Mouse (Mus musculus) testis, postnatal 14 days (tissue): ENCODE data around the gene Ahnak2.
A peak's percentile ranks its signal among the peaks of the same experiment; 100 is the strongest.

Source experiments
- DNase-seq: peaks from one replicate; pipeline ENCODE4 v3.0.0; 2021; ENCODE audit warnings: low spot score

Ahnak2 gene

GRCm38 (mm10) chr12:112796551-112797510 is 5.6 kb downstream of the Ahnak2 start:
- DNase-seq: no peak

- DNase-seq: no peak
These were observed 6.9 kb downstream of the Ahnak2 start for GRCm38 (mm10) chr12:112795466-112796104.

GRCm38 (mm10) chr12:112794998-112795397 is 7.5 kb downstream of the Ahnak2 start:
- no peak for DNase-seq

GRCm38 (mm10) chr12:112794356-112794816 is 8.1 kb downstream of the Ahnak2 start:
- no peak for DNase-seq

- peak; percentile 77 for DNase-seq
These were observed 8.7 kb downstream of the Ahnak2 start for GRCm38 (mm10) chr12:112793601-112794355.

GRCm38 (mm10) chr12:112791026-112791425 is 11.4 kb downstream of the Ahnak2 start:
- DNase-seq: no peak

GRCm38 (mm10) chr12:112774481-112774880 is 28.0 kb downstream of the Ahnak2 start:
- no peak for DNase-seq

- DNase-seq: no peak
These were observed 28.4 kb downstream of the Ahnak2 start for GRCm38 (mm10) chr12:112774026-112774425.

- no peak for DNase-seq
These were observed 29.1 kb downstream of the Ahnak2 start for GRCm38 (mm10) chr12:112773366-112773765.

- no peak for DNase-seq
These were observed 30.2 kb downstream of the Ahnak2 start for GRCm38 (mm10) chr12:112772306-112772705.

- DNase-seq: no peak
These were observed 32.1 kb downstream of the Ahnak2 start for GRCm38 (mm10) chr12:112770396-112770795.

GRCm38 (mm10) chr12:112769751-112770150 is 32.7 kb downstream of the Ahnak2 start:
- no peak for DNase-seq

- no peak for DNase-seq
These were observed 33.4 kb downstream of the Ahnak2 start for GRCm38 (mm10) chr12:112769031-112769430.

- DNase-seq: no peak
These were observed 34.3 kb downstream of the Ahnak2 start for GRCm38 (mm10) chr12:112768166-112768565.

- DNase-seq: no peak
These were observed 35.2 kb downstream of the Ahnak2 start for GRCm38 (mm10) chr12:112767036-112767890.

- no peak for DNase-seq
These were observed 35.9 kb downstream of the Ahnak2 start for GRCm38 (mm10) chr12:112766586-112766985.

- DNase-seq: no peak
These were observed 37.5 kb downstream of the Ahnak2 start for GRCm38 (mm10) chr12:112764991-112765390.

GRCm38 (mm10) chr12:112764141-112764540 is 38.3 kb downstream of the Ahnak2 start:
- no peak for DNase-seq

- no peak for DNase-seq
These were observed 39.3 kb downstream of the Ahnak2 start for GRCm38 (mm10) chr12:112763176-112763575.

- no peak for DNase-seq
These were observed 40.4 kb downstream of the Ahnak2 start for GRCm38 (mm10) chr12:112762018-112762417.

- DNase-seq: no peak
These were observed 41.0 kb downstream of the Ahnak2 start for GRCm38 (mm10) chr12:112761411-112761810.
